In genomic region chr7:127842001-127842718, GRCm38 (mm10) we compare ENCODE assay signal across 8 mouse cellular contexts. TPM values are rescaled to one million over a fixed set of nuclear protein-coding genes. Genes with fewer than 3 reads are reported as not detected.
DNase-seq lines count a peak whose midpoint lies in the region; ATAC-seq lines count a peak whose summit lies in the region.

No protein-coding gene starts in this region.

- peak overlapping the region; percentile 99 for H3K4me2 ChIP-seq in hindbrain, embryonic 12.5 days (replicated peaks)

- H3K36me3 ChIP-seq in hindbrain, embryonic 12.5 days: peaks cover 9% of the 10 kb centered on the region; the same call in 1 of the 2 replicates

- peak overlapping the region; percentile 54 for H3K4me3 ChIP-seq in hindbrain, embryonic 12.5 days

- no peaks in the 10 kb centered on the region for H3K9me3 ChIP-seq in hindbrain, embryonic 12.5 days (replicated peaks)

- peak overlapping the region; percentile 62 for H3K9ac ChIP-seq in hindbrain, embryonic 12.5 days

- H3K4me1 ChIP-seq in hindbrain, embryonic 12.5 days: peaks cover 7% of the 10 kb centered on the region

- no peaks in the 10 kb centered on the region; the same call in 1 of the 2 replicates for H3K27me3 ChIP-seq in hindbrain, embryonic 12.5 days

- under 1% methylated on average over 40 of the region's 40 CpGs for WGBS in hindbrain, embryonic 12.5 days

- peak overlapping the region; percentile 89 for H3K27ac ChIP-seq in hindbrain, embryonic 12.5 days

- ATAC-seq in hindbrain, embryonic 12.5 days (ENCODE audit: low FRiP score): peak; percentile 59

- peak; percentile 91 for DNase-seq in R1 (ENCODE audit: low read depth, low spot score)
- DNase-seq in cerebellum, postnatal 14 days: peak; percentile 86 to 87
- peak; percentile 56 to 62 for DNase-seq in frontal cortex, postnatal 14 days (ENCODE audit: low spot score in 2 of 2)
- DNase-seq in layer of hippocampus, postnatal 25 days (ENCODE audit: extremely low spot score in 1 of 2, low spot score in 1 of 2): peak; percentile 39 to 59
- DNase-seq in lung, postnatal 25 days (ENCODE audit: low spot score): peak; percentile 88
- DNase-seq in retina, adult 2 months (ENCODE audit: low read depth, low spot score): peak; percentile 54
- DNase-seq in thymus, postnatal 25 days: peak; percentile 78

RNA-seq across cellular contexts. Expression of gene Stx1b, which starts 17.8 kb away (rescaled TPM):
- 20.0 and 20.5 TPM in 2 replicates for polyA plus RNA-seq in hindbrain, embryonic 12.5 days (2016; fragmentation: Nextera tagmentation; extraction: Ambion mirVana)
- total RNA-seq in layer of hippocampus, postnatal 25 days (2021): 100 to 1,000 TPM; 329 to 362 TPM

RNA-seq across cellular contexts. Expression of gene Stx4a, which starts 18.1 kb away (rescaled TPM):
- polyA plus RNA-seq in hindbrain, embryonic 12.5 days (2016; fragmentation: Nextera tagmentation; extraction: Ambion mirVana): 28.1 and 32.1 TPM in 2 replicates
- total RNA-seq in layer of hippocampus, postnatal 25 days (2021): 10 to 100 TPM; 59.9 to 62.5 TPM

RNA-seq across cellular contexts. Expression of gene Zfp646, which starts 33.9 kb away (rescaled TPM):
- polyA plus RNA-seq in hindbrain, embryonic 12.5 days (2016; fragmentation: Nextera tagmentation; extraction: Ambion mirVana): 19.7 and 20.9 TPM in 2 replicates
- total RNA-seq in layer of hippocampus, postnatal 25 days (2021): 10 to 100 TPM; 30.8 to 31.3 TPM

RNA-seq across cellular contexts. Expression of gene Zfp668, which starts 34.5 kb away (rescaled TPM):
- 37.4 and 37.5 TPM in 2 replicates for polyA plus RNA-seq in hindbrain, embryonic 12.5 days (2016; fragmentation: Nextera tagmentation; extraction: Ambion mirVana)
- 10 to 100 TPM; 20.4 to 25.8 TPM for total RNA-seq in layer of hippocampus, postnatal 25 days (2021)

RNA-seq across cellular contexts. Expression of gene Hsd3b7, which starts 41.8 kb away (rescaled TPM):
- polyA plus RNA-seq in hindbrain, embryonic 12.5 days (2016; fragmentation: Nextera tagmentation; extraction: Ambion mirVana): 8.6 and 8.8 TPM in 2 replicates
- total RNA-seq in layer of hippocampus, postnatal 25 days (2021): 1 to 10 TPM; 4.5 to 5.3 TPM

Comparison
In these comparisons a context has a peak if more than half of its experiments do, and no peak if none do; other contexts are left out.
1. Peak in every context shown above with its lines: DNase-seq, ATAC-seq, H3K4me3 ChIP-seq and H3K27ac ChIP-seq.